Mouse (Mus musculus): ENCODE measurements around the gene Eya2.

The Eya2 gene

GRCm38 (mm10) chr2:165818570-165818969 lies 223.7 kb downstream of the Eya2 start:
- in situ Hi-C loops (cut with MboI, MseI): no loop called here

- in situ Hi-C loops (cut with MboI, MseI): no loop called here
Measured at GRCm38 (mm10) chr2:165818985-165819948, 224.4 kb downstream of the Eya2 start.

GRCm38 (mm10) chr2:165820073-165820472 lies 225.2 kb downstream of the Eya2 start:
- in situ Hi-C loops (cut with MboI, MseI): loop anchor here (5.0 to 10.0 kb wide), 2 partner anchors 92 to 455 kb away; no protein-coding TSS in a partner anchor

GRCm38 (mm10) chr2:165820504-165821095 lies 225.8 kb downstream of the Eya2 start:
- in situ Hi-C loops (cut with MboI, MseI): loop anchor here (5.0 to 10.0 kb wide), 2 partner anchors 92 to 454 kb away; no protein-coding TSS in a partner anchor

Measured in T-helper 1 cell (primary cell).